Mouse (Mus musculus) adrenal gland, adult 2 months (tissue): ENCODE measurements at regions not wholly inside any gene's neighbourhood (a gene's known extent, or its start where the extent isn't known, plus 50 kb on each side); places are given as distances from the start of the nearest gene placed in this dataset.

Experiments
- DNase-seq: peaks from one replicate; pipeline ENCODE4 v3.0.0; 2021

GRCm38 (mm10) chr13:83216454-83216853, 287.4 kb upstream of the Mef2c start:
- no peak for DNase-seq

- no peak for DNase-seq
These were observed 251.4 kb upstream of the Mef2c start for GRCm38 (mm10) chr13:83252452-83252851.

- DNase-seq, result no peak
These were observed 237.2 kb upstream of the Mef2c start for GRCm38 (mm10) chr13:83266591-83266990.

- DNase-seq, result no peak
These were observed 235.2 kb upstream of the Mef2c start for GRCm38 (mm10) chr13:83268663-83269062.

- DNase-seq, result no peak
These were observed 225.1 kb upstream of the Mef2c start for GRCm38 (mm10) chr13:83278695-83279094.

GRCm38 (mm10) chr13:83307696-83308095, 196.1 kb upstream of the Mef2c start:
- no peak for DNase-seq

GRCm38 (mm10) chr13:83328488-83328887, 175.3 kb upstream of the Mef2c start:
- DNase-seq, result no peak

- no peak for DNase-seq
These were observed 170.1 kb upstream of the Mef2c start for GRCm38 (mm10) chr13:83333728-83334127.

GRCm38 (mm10) chr13:83344611-83345319, 159.1 kb upstream of the Mef2c start:
- DNase-seq, result no peak

- no peak for DNase-seq
These were observed 148.5 kb upstream of the Mef2c start for GRCm38 (mm10) chr13:83355341-83355740.

- DNase-seq, result no peak
These were observed 143.3 kb upstream of the Mef2c start for GRCm38 (mm10) chr13:83360529-83360928.

GRCm38 (mm10) chr13:83376097-83376797, 127.6 kb upstream of the Mef2c start:
- no peak for DNase-seq

- DNase-seq, result no peak
These were observed 125.2 kb upstream of the Mef2c start for GRCm38 (mm10) chr13:83378644-83379043.

GRCm38 (mm10) chr13:83382609-83383008, 121.2 kb upstream of the Mef2c start:
- no peak for DNase-seq

- no peak for DNase-seq
These were observed 109.1 kb upstream of the Mef2c start for GRCm38 (mm10) chr13:83394773-83395172.

GRCm38 (mm10) chr13:83399381-83399780, 104.5 kb upstream of the Mef2c start:
- no peak for DNase-seq

- no peak for DNase-seq
These were observed 64.0 kb upstream of the Mef2c start for GRCm38 (mm10) chr13:83439619-83440436.

GRCm38 (mm10) chr13:83444277-83444676, 59.6 kb upstream of the Mef2c start:
- no peak for DNase-seq

- no peak for DNase-seq
These were observed 53.0 kb upstream of the Mef2c start for GRCm38 (mm10) chr13:83450820-83451219.

- DNase-seq, result no peak
These were observed 50.8 kb upstream of the Mef2c start for GRCm38 (mm10) chr13:83452987-83453386.
